Mouse (Mus musculus): Measurements from ENCODE around the gene Naaladl1. TPM values are rescaled to one million over a fixed set of nuclear protein-coding genes. Genes with fewer than 3 reads are reported as not detected.

Gene Naaladl1
- polyA plus RNA-seq, 1 experiment from 2014 or later = 0.46 TPM

GRCm38 (mm10) chr19:6067724-6068415, 37.7 kb upstream of the Naaladl1 start, which contains the start of gene Tm7sf2:
Gene Tm7sf2 (minus strand): TSS chr19:6068373.
- DNase-seq (peak; percentile 92), ATAC-seq (peak; percentile 89)
- Histone ChIP-seq H3K27ac (ENCODE audit: low read depth) (peak within 1 kb of the TSS; percentile 86), H3K4me3 (ENCODE audit: low read depth, low read length) (peak within 1 kb of the TSS; percentile 63), H3K9me3 (ENCODE audit: low read length) (no peaks in the 10 kb centered on the region), H3K4me2 (ENCODE audit: low read depth, low read length) (peak within 1 kb of the TSS; percentile 96), H3K9ac (replicated peaks) (peak within 1 kb of the TSS; percentile 68), H3K27me3 (ENCODE audit: insufficient read depth, low read length) (no peaks in the 10 kb centered on the region), H3K4me1 (ENCODE audit: insufficient read depth) (peaks cover 31% of the 10 kb centered on the region), H3K36me3 (replicated peaks; ENCODE audit: insufficient read depth, low read length) (peaks cover 18% of the 10 kb centered on the region)
- 14% methylated on average over 33 of the region's 33 CpGs for WGBS (ENCODE audit: insufficient replicate concordance)
- TF ChIP-seq CTCF (IDR thresholded peaks at IDR 0.05; ENCODE audit: low read depth) (no peak), EP300 (IDR thresholded peaks at IDR 0.05; ENCODE audit: low read depth) (no peak)

GRCm38 (mm10) chr19:6068951-6069350, 36.6 kb upstream of the Naaladl1 start:
- H3K4me3 ChIP-seq (ENCODE audit: low read depth, low read length) = no peak overlapping the region
- H3K4me2 ChIP-seq (ENCODE audit: low read depth, low read length) = no peak overlapping the region
- ATAC-seq (no peak), DNase-seq (no peak)
- H3K36me3 ChIP-seq (replicated peaks; ENCODE audit: insufficient read depth, low read length) = peaks cover 18% of the 10 kb centered on the region
- WGBS (ENCODE audit: insufficient replicate concordance) = 82% methylated on average over 4 of the region's 4 CpGs
- H3K27ac ChIP-seq (ENCODE audit: low read depth) = no peak overlapping the region
- TF ChIP-seq EP300 (IDR thresholded peaks at IDR 0.05; ENCODE audit: low read depth) (no peak), CTCF (IDR thresholded peaks at IDR 0.05; ENCODE audit: low read depth) (no peak)
- H3K27me3 ChIP-seq (ENCODE audit: insufficient read depth, low read length) = no peaks in the 10 kb centered on the region
- no peaks in the 10 kb centered on the region for H3K9me3 ChIP-seq (ENCODE audit: low read length)
- peaks cover 23% of the 10 kb centered on the region for H3K4me1 ChIP-seq (ENCODE audit: insufficient read depth)
- no peak overlapping the region for H3K9ac ChIP-seq (replicated peaks)

DNA sequence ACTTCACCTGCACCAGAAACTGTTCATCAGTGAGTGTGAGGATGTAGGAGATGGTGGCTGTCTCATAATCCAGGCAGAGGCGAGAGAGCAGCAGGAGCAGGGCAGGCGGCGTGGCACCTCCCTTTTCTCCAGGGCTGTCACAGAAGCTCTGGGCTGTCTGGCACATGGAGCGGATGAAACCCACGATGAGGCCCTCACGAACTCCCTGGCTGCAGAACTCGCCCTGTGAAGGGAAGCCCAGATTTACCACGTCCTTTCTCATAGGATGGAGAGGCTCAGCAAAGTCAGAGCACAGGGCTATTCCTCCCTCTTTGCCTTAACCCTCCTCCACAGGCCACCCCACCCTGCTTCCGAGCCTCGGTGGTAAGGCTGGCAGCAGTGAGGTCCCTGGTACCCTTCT, 35.7 kb upstream of the Naaladl1 start:
- H3K36me3 ChIP-seq (replicated peaks; ENCODE audit: insufficient read depth, low read length) = peaks cover 18% of the 10 kb centered on the region
- 90% methylated on average over 10 of the region's 10 CpGs for whole genome bisulfite sequencing (ENCODE audit: insufficient replicate concordance)
- no peaks in the 10 kb centered on the region for H3K9me3 ChIP-seq (ENCODE audit: low read length)
- H3K27me3 ChIP-seq (ENCODE audit: insufficient read depth, low read length) = no peaks in the 10 kb centered on the region
- TF ChIP-seq EP300 (IDR thresholded peaks at IDR 0.05; ENCODE audit: low read depth) = no peak
- TF ChIP-seq CTCF (IDR thresholded peaks at IDR 0.05; ENCODE audit: low read depth) = no peak
- no peak for DNase-seq
- no peak overlapping the region for H3K27ac ChIP-seq (ENCODE audit: low read depth)
- H3K4me2 ChIP-seq (ENCODE audit: low read depth, low read length) = no peak overlapping the region
- no peak overlapping the region for H3K4me3 ChIP-seq (ENCODE audit: low read depth, low read length)
- H3K4me1 ChIP-seq (ENCODE audit: insufficient read depth) = peaks cover 23% of the 10 kb centered on the region
- ATAC-seq = no peak
- H3K9ac ChIP-seq (replicated peaks) = no peak overlapping the region

- H3K27me3 ChIP-seq (ENCODE audit: insufficient read depth, low read length) = no peaks in the 10 kb centered on the region
- WGBS (ENCODE audit: insufficient replicate concordance) = 88% methylated on average over 31 of the region's 31 CpGs
- no peaks in the 10 kb centered on the region for H3K9me3 ChIP-seq (ENCODE audit: low read length)
- DNase-seq (no peak), ATAC-seq (no peak)
- H3K27ac ChIP-seq (ENCODE audit: low read depth) = no peak overlapping the region
- no peak overlapping the region for H3K4me3 ChIP-seq (ENCODE audit: low read depth, low read length)
- H3K4me2 ChIP-seq (ENCODE audit: low read depth, low read length) = no peak overlapping the region
- peaks cover 25% of the 10 kb centered on the region for H3K4me1 ChIP-seq (ENCODE audit: insufficient read depth)
- no peak for TF ChIP-seq CTCF (IDR thresholded peaks at IDR 0.05; ENCODE audit: low read depth)
- no peak for TF ChIP-seq EP300 (IDR thresholded peaks at IDR 0.05; ENCODE audit: low read depth)
- peaks cover 18% of the 10 kb centered on the region for H3K36me3 ChIP-seq (replicated peaks; ENCODE audit: insufficient read depth, low read length)
- no peak overlapping the region for H3K9ac ChIP-seq (replicated peaks)
Observed at GRCm38 (mm10) chr19:6070571-6071250, 34.9 kb upstream of the Naaladl1 start.

DNA sequence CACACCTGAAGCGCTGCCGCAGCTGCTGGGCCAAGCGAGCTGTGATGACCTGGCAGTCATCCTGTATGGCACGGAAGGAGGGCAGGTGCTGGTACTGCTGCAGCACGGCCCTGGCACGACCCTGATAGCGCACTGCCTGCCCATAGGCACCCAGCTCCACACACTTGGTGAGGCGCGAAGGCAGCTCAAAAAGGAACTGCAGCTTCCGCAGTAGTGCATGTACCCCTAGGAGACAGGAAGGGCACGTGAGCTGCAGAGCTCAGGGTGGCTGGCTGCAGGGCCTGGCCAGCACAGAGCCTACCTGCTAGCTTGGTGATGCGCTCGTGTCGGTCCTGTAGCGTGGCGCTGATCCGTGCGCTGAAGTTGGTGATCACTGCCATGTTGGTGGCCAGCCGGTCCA, 34.3 kb upstream of the Naaladl1 start:
- Histone ChIP-seq H3K4me1 (ENCODE audit: insufficient read depth) (peaks cover 25% of the 10 kb centered on the region), H3K27ac (ENCODE audit: low read depth) (no peak overlapping the region), H3K36me3 (replicated peaks; ENCODE audit: insufficient read depth, low read length) (peaks cover 18% of the 10 kb centered on the region), H3K9me3 (ENCODE audit: low read length) (no peaks in the 10 kb centered on the region), H3K27me3 (ENCODE audit: insufficient read depth, low read length) (no peaks in the 10 kb centered on the region), H3K4me2 (ENCODE audit: low read depth, low read length) (no peak overlapping the region), H3K4me3 (ENCODE audit: low read depth, low read length) (no peak overlapping the region), H3K9ac (replicated peaks) (no peak overlapping the region)
- TF ChIP-seq CTCF (IDR thresholded peaks at IDR 0.05; ENCODE audit: low read depth) (no peak), EP300 (IDR thresholded peaks at IDR 0.05; ENCODE audit: low read depth) (no peak)
- ATAC-seq = no peak
- DNase-seq = no peak
- 92% methylated on average over 19 of the region's 19 CpGs for WGBS (ENCODE audit: insufficient replicate concordance)

DNA sequence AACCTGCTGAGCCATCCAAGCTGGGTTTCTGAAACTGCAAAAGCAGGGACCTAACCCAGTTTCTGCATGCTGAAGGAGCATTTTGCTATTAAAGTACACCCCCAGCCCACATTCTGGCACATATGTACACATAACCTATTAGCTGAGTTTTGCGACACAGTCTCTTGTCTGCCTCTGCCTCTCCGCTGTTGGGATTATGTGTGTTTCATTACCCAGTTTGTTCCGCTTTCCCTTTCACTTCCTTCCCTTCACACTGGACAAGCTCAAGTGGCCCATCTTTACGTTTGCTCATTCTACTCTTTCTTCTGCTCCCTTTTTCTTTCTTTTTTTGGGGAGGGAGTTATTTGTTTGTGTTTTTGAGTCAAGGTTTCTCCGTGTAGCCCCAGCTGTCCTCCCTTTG, 31.7 kb upstream of the Naaladl1 start:
- Histone ChIP-seq H3K36me3 (replicated peaks; ENCODE audit: insufficient read depth, low read length) (peaks cover 17% of the 10 kb centered on the region), H3K27ac (ENCODE audit: low read depth) (peak overlapping the region; percentile 39; the same call in 1 of the 2 replicates), H3K4me1 (ENCODE audit: insufficient read depth) (peaks cover 17% of the 10 kb centered on the region), H3K9ac (replicated peaks) (no peak overlapping the region), H3K4me3 (ENCODE audit: low read depth, low read length) (no peak overlapping the region), H3K9me3 (ENCODE audit: low read length) (no peaks in the 10 kb centered on the region), H3K4me2 (ENCODE audit: low read depth, low read length) (no peak overlapping the region), H3K27me3 (ENCODE audit: insufficient read depth, low read length) (no peaks in the 10 kb centered on the region)
- 72% methylated on average over 5 of the region's 5 CpGs for WGBS (ENCODE audit: insufficient replicate concordance)
- ATAC-seq (no peak), DNase-seq (no peak)
- TF ChIP-seq CTCF (IDR thresholded peaks at IDR 0.05; ENCODE audit: low read depth) (no peak), EP300 (IDR thresholded peaks at IDR 0.05; ENCODE audit: low read depth) (no peak)
